Mouse (Mus musculus): ENCODE results near the gene Ddx41. TPM values are rescaled to one million over a fixed set of nuclear protein-coding genes. Genes with fewer than 3 reads are reported as not detected.
"Not testable (repeated sequence)": the region's sequence is repeated elsewhere in the genome, so short reads cannot be mapped to it uniquely, and the experiment has no call there.

Ddx41 gene
- total RNA-seq (2017), result 67.7 to 76.2 TPM (median 71.8 TPM) in 3 replicates

- peak; percentile 94 for ATAC-seq (replicated peaks; ENCODE audit: insufficient number of reproducible peaks, low FRiP score, low TSS enrichment, poor library complexity, severe bottlenecking)
These were observed at the start of gene Ddx41 for GRCm38 (mm10) chr13:55536194-55537175. TSS of gene Ddx41 (minus strand) at chr13:55536658.

- ATAC-seq (replicated peaks; ENCODE audit: insufficient number of reproducible peaks, low FRiP score, low TSS enrichment, poor library complexity, severe bottlenecking), result no peak
These were observed 41.6 kb upstream of the Ddx41 start for GRCm38 (mm10) chr13:55578086-55578485.

GRCm38 (mm10) chr13:55576872-55577271 lies 40.4 kb upstream of the Ddx41 start:
- ATAC-seq (replicated peaks; ENCODE audit: insufficient number of reproducible peaks, low FRiP score, low TSS enrichment, poor library complexity, severe bottlenecking), result not testable (repeated sequence)

- ATAC-seq (replicated peaks; ENCODE audit: insufficient number of reproducible peaks, low FRiP score, low TSS enrichment, poor library complexity, severe bottlenecking), result no peak
These were observed 39.5 kb upstream of the Ddx41 start for GRCm38 (mm10) chr13:55575932-55576331.

- no peak for ATAC-seq (replicated peaks; ENCODE audit: insufficient number of reproducible peaks, low FRiP score, low TSS enrichment, poor library complexity, severe bottlenecking)
These were observed 37.9 kb upstream of the Ddx41 start for GRCm38 (mm10) chr13:55574321-55574720.

GRCm38 (mm10) chr13:55573432-55573831 lies 37.0 kb upstream of the Ddx41 start, which contains the start of gene Tmed9:
TSS of gene Tmed9 (plus strand) at chr13:55573732.
- ATAC-seq (replicated peaks; ENCODE audit: insufficient number of reproducible peaks, low FRiP score, low TSS enrichment, poor library complexity, severe bottlenecking), result no peak

GRCm38 (mm10) chr13:55571977-55572376 lies 35.5 kb upstream of the Ddx41 start:
- ATAC-seq (replicated peaks; ENCODE audit: insufficient number of reproducible peaks, low FRiP score, low TSS enrichment, poor library complexity, severe bottlenecking), result no peak

- peak; percentile 95 for ATAC-seq (replicated peaks; ENCODE audit: insufficient number of reproducible peaks, low FRiP score, low TSS enrichment, poor library complexity, severe bottlenecking)
These were observed 34.7 kb upstream of the Ddx41 start, which contains the start of gene Fam193b for GRCm38 (mm10) chr13:55571027-55571751. TSS of gene Fam193b (minus strand) at chr13:55571120.

GRCm38 (mm10) chr13:55570286-55570973 lies 34.0 kb upstream of the Ddx41 start:
- 0 out of 2 replicates have a peak, but pooled peaks have one; percentile 20 for ATAC-seq (replicated peaks; ENCODE audit: insufficient number of reproducible peaks, low FRiP score, low TSS enrichment, poor library complexity, severe bottlenecking)

GRCm38 (mm10) chr13:55569726-55570285 lies 33.3 kb upstream of the Ddx41 start:
- no peak for ATAC-seq (replicated peaks; ENCODE audit: insufficient number of reproducible peaks, low FRiP score, low TSS enrichment, poor library complexity, severe bottlenecking)

- not testable (repeated sequence) for ATAC-seq (replicated peaks; ENCODE audit: insufficient number of reproducible peaks, low FRiP score, low TSS enrichment, poor library complexity, severe bottlenecking)
These were observed 32.1 kb upstream of the Ddx41 start for GRCm38 (mm10) chr13:55568524-55568923.

- ATAC-seq (replicated peaks; ENCODE audit: insufficient number of reproducible peaks, low FRiP score, low TSS enrichment, poor library complexity, severe bottlenecking), result no peak
These were observed 31.5 kb upstream of the Ddx41 start for GRCm38 (mm10) chr13:55567949-55568348.

GRCm38 (mm10) chr13:55567001-55567400 lies 30.5 kb upstream of the Ddx41 start:
- no peak for ATAC-seq (replicated peaks; ENCODE audit: insufficient number of reproducible peaks, low FRiP score, low TSS enrichment, poor library complexity, severe bottlenecking)

GRCm38 (mm10) chr13:55563266-55563879 lies 26.9 kb upstream of the Ddx41 start:
- ATAC-seq (replicated peaks; ENCODE audit: insufficient number of reproducible peaks, low FRiP score, low TSS enrichment, poor library complexity, severe bottlenecking), result no peak

GRCm38 (mm10) chr13:55557499-55557898 lies 21.0 kb upstream of the Ddx41 start:
- ATAC-seq (replicated peaks; ENCODE audit: insufficient number of reproducible peaks, low FRiP score, low TSS enrichment, poor library complexity, severe bottlenecking), result no peak

- no peak for ATAC-seq (replicated peaks; ENCODE audit: insufficient number of reproducible peaks, low FRiP score, low TSS enrichment, poor library complexity, severe bottlenecking)
These were observed 19.5 kb upstream of the Ddx41 start for GRCm38 (mm10) chr13:55555921-55556320.

- ATAC-seq (replicated peaks; ENCODE audit: insufficient number of reproducible peaks, low FRiP score, low TSS enrichment, poor library complexity, severe bottlenecking), result no peak
These were observed 12.6 kb upstream of the Ddx41 start for GRCm38 (mm10) chr13:55549061-55549460.

- ATAC-seq (replicated peaks; ENCODE audit: insufficient number of reproducible peaks, low FRiP score, low TSS enrichment, poor library complexity, severe bottlenecking), result no peak
These were observed 12.0 kb upstream of the Ddx41 start for GRCm38 (mm10) chr13:55548426-55548825.

Measured in monocyte, adult 5-6 weeks (primary cell).